Mouse (Mus musculus) right cerebral cortex, postnatal 10 days (tissue): ENCODE results near the gene Ccnjl.

Source experiments
- DNase-seq, 2 experiments: peaks; one replicate each; pipeline ENCODE4 v3.0.0; 2021; ENCODE audit warnings: low spot score in 2 of 2

Gene Ccnjl

DNA sequence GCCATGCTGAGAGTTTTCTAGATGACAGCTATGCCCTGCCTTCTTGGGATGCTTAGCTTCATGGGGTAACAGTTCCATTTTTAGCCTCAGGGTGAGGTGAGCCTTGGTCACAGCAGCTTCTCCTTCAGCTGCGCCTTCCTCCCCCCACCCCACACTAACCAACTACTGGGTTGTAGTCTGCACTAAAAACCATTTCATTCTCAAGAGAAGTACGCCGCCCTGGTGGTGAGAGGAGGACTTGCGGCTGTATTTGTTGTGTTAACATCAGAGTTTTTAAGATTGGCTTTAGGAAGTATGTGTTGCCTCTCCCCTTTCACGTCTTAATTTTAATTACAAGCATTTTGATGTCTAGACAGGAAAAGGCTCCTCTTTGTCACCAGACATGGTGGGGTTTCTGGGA, 39.7 kb downstream of the Ccnjl start:
- no peak for DNase-seq

GRCm38 (mm10) chr11:43569188-43569587, 40.6 kb downstream of the Ccnjl start:
- DNase-seq, result no peak

DNA sequence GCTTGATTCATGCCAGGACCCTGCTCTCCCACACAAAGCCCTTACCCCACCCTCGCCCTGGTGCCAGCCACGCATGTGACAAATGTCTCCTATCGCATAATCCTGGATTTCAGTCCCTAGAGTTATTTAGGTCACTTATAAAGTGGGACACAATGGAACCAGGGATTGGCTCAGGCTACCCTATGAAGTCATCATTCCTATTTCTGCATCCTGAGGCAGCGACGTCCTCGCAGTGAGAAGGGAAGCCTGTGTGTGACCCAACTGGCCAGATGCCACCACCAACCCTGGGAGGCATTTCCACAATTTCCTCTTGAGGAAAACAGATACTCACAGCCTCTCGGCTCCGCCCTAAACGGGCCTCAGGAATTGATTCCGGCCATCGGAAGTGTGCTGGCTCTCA, 41.0 kb downstream of the Ccnjl start:
- DNase-seq, result peak; percentile 65 to 71

- no peak for DNase-seq
Observed at GRCm38 (mm10) chr11:43575061-43575375, 46.4 kb downstream of the Ccnjl start.

- no peak for DNase-seq
Observed at GRCm38 (mm10) chr11:43575376-43576151, 47.0 kb downstream of the Ccnjl start.

GRCm38 (mm10) chr11:43577713-43578478, 49.3 kb downstream of the Ccnjl start:
- DNase-seq, result no peak

GRCm38 (mm10) chr11:43585211-43586005, 56.8 kb downstream of the Ccnjl start:
- no peak for DNase-seq

DNA sequence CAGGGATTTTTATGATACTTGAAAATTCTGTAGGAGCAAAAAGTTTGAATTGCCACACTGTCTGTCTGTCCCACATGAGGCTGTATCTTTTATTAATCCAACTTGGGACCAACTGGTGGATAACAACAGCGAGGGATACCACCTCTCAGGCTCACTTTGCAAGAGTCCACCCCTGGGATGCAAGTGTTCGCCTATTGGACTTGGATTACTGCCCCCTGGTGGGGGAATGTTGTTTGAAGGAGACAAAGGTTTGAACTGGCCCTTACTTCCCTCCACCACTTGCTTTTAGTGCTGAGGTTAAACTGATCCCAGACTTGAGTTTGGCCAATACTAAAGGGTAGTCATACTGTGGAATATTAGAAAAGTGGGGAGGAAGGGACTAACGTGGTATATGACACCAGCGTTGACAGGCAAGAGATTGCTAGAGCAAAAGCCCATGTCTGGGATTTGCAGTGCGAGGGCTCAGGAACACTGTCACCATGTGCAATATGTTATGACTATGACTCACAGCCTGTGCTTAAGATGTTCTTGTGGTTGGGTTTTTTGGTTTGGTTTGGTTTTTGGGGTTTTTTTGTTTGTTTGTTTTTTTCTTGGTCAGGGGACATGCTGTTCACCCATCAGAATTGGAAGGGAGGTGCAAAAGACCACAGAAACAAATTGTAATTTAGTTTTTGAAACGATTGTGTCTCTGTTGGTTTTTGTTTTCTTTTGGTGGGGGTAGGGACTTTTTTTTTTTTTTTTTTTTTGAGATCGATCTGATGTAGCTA, 57.9 kb downstream of the Ccnjl start, which contains the start of gene 4933415A04Rik:
TSS of gene 4933415A04Rik (plus strand) at position 717 of the 767 bp plus-strand sequence.
- peak in 1 of 2 experiments; percentile 72 for DNase-seq

DNA sequence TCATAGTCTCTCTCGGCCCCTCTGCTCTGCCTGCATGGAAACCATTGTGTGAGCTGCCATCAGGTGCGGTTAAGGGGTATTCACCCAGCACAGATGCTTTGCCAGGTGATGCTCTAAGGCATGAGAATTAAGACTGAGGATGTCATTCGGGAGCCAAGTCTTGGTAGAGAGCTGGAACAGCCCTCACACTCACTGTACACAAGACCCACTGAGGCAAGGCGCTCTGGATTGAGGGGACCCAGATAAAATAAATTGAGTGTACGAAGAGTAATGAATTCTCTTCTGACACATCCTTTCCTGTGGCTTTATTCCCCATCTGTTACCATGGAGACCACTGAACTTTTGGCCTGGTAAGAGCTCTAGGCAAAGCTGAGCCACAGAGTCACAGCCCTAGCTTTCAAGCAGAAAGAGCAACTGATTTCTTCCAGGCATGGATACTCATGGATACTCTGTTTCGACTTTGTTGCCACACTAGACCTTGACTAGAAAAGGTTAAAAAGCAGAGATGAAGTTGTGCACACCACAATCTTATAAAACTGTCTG, 61.0 kb downstream of the Ccnjl start:
- no peak for DNase-seq

- DNase-seq, result no peak
Observed at GRCm38 (mm10) chr11:43601440-43601839, 72.9 kb downstream of the Ccnjl start, which contains the start of gene Fabp6. TSS of gene Fabp6 (minus strand) at chr11:43601540.

- DNase-seq, result no peak
Observed at GRCm38 (mm10) chr11:43604207-43604606, 75.6 kb downstream of the Ccnjl start.

DNA sequence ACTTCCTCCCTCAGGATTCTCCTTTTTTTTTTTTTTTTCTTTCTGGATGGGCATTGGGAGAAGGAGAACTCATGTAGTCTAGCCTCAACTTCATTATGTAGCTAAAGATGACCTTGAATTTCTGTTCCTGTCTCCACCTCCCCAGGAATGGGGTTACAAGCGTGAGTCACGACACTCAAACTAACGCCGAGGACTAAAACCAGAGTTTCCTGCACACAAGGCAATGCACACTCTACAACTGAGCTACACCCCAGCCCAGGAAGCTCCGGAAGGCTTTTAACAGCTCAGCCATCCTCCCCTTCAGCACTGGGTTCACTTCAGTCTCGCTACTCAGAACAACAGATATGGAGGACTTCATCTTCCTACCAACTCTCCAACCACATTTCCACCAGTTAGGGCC, 76.3 kb downstream of the Ccnjl start:
- DNase-seq, result no peak

DNA sequence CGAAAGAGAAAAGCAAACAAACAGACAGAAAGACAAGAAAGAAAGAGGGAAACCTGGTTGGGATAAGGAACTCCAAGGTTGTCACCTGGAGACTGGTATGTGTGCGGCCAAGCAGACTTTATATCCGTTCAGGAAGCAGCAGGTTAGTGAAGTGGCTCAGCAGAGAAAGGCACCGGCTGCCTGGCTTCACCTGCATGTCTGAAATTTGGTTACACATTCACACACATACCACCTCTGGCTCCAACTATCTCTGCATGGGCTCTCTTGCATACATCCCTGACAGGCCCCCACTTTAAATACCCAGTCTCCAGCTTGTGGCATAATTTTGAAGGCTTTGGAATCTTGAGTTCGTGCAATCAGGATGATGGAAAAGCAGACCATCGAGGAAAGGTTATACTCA, 77.3 kb downstream of the Ccnjl start:
- no peak for DNase-seq

DNA sequence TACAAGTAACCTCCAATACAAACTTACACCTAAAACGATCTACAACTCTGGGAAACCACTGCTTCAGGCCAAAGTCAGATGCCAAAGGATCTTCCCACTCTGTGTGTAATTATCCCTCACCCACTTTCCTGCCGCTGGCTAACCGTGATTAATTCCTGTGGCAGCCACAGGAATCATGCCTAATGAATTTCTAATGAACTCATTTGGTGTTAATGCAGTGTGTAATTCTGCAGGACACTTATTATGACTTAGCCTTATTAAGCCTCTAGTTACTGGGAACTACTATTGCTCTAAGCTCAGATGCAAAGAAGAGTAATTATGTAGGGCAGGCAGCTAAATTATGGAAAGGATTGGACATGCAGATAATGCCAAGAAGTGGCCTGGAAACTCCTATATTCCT, 79.9 kb downstream of the Ccnjl start:
- no peak for DNase-seq

GRCm38 (mm10) chr11:43610006-43610661, 81.5 kb downstream of the Ccnjl start:
- no peak for DNase-seq

- no peak for DNase-seq
Observed at GRCm38 (mm10) chr11:43610662-43611033, 82.1 kb downstream of the Ccnjl start.

- DNase-seq, result peak; percentile 83 to 88
Observed at GRCm38 (mm10) chr11:43612834-43613488, 84.4 kb downstream of the Ccnjl start.

- peak in 1 of 2 experiments; percentile 38 for DNase-seq
Observed at GRCm38 (mm10) chr11:43617924-43618323, 89.3 kb downstream of the Ccnjl start.

GRCm38 (mm10) chr11:43618403-43618802, 89.8 kb downstream of the Ccnjl start:
- DNase-seq, result no peak

- no peak for DNase-seq
Observed at GRCm38 (mm10) chr11:43621769-43622168, 93.2 kb downstream of the Ccnjl start.
